Mouse (Mus musculus): ENCODE data around the gene Ces1g. TPM values are rescaled to one million over a fixed set of nuclear protein-coding genes. Genes with fewer than 3 reads are reported as not detected.

Gene Ces1g
- total RNA-seq, 2 experiments from 2014 or later = not detected

Other genes with a start within 250 kb of the Ces1g start
- not detected in 2 replicates for gene Ces1c, start 206.0 kb downstream of the Ces1g start, total RNA-seq (2014; fragmentation: Nextera tagmentation)
- gene Ces1c, start 206.0 kb downstream of the Ces1g start, total RNA-seq (2017) = not detected in 2 replicates
- not detected in 2 replicates for gene Ces1d, start 139.5 kb downstream of the Ces1g start, total RNA-seq (2014; fragmentation: Nextera tagmentation)
- not detected in 2 replicates for gene Ces1d, start 139.5 kb downstream of the Ces1g start, total RNA-seq (2017)
- not detected in 2 replicates for gene Ces1e, start 107.7 kb downstream of the Ces1g start, total RNA-seq (2014; fragmentation: Nextera tagmentation)
- gene Ces1e, start 107.7 kb downstream of the Ces1g start, total RNA-seq (2017) = not detected in 2 replicates
- gene Ces1f, start 57.6 kb downstream of the Ces1g start, total RNA-seq (2014; fragmentation: Nextera tagmentation) = not detected in 2 replicates
- not detected in 2 replicates for gene Ces1f, start 57.6 kb downstream of the Ces1g start, total RNA-seq (2017)
- gene Ces1h, start 42.4 kb upstream of the Ces1g start, total RNA-seq (2014; fragmentation: Nextera tagmentation) = not detected in 2 replicates
- not detected in 2 replicates for gene Ces1h, start 42.4 kb upstream of the Ces1g start, total RNA-seq (2017)
- not detected in 2 replicates for gene Ces5a, start 198.5 kb upstream of the Ces1g start, total RNA-seq (2014; fragmentation: Nextera tagmentation)
- gene Ces5a, start 198.5 kb upstream of the Ces1g start, total RNA-seq (2017) = not detected in 2 replicates

Measured in megakaryocyte-erythroid progenitor cell, adult 5-6 weeks (primary cell).